In the genomic region with DNA sequence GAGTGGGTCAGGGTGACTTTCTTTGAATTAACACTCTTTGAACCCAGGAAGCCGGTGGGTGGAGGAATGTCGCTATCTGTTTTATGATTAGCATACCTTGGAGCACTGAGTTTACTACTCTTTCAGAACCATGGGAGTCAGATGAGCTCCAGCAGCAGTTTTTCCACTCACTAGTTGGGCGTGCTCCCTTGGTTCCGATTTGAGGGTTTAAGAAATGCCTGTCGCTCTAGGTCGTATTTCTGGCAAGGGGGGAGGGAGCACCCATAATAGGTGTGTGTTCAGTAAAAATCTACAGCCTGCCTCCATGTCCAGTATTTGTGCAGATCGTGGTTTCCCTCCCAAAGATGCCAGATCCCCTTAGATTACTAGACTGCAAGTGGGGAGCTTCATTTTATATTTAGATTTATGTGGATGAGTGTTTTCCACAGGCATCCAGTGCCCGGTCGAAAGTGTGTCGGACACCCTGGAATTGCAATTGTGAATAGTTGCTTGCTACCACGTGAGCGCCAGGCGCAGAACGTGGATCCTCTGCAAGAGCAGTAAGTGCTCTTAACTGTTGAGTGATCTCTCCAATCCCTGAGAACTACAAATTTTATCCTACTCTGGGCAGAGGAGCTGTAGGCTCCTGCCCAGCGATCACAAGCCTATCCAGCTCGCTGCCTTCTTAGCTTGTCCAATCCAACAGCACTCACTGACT, we compare ENCODE assay signal across 8 mouse cellular contexts. TPM values are rescaled to one million over a fixed set of nuclear protein-coding genes. Genes with fewer than 3 reads are reported as not detected.
DNase-seq lines count a peak whose midpoint lies in the region; ATAC-seq and TF ChIP-seq lines count a peak whose summit lies in the region.

No protein-coding gene starts in this region.

- no peak for TF ChIP-seq CTCF in E14TG2a.4 (conservative IDR thresholded peaks at IDR 0.05; ENCODE audit: low read length)

- H3K4me3 ChIP-seq in E14TG2a.4 (replicated peaks; ENCODE audit: low read length) = peak overlapping the region; percentile 99
- peak overlapping the region; percentile 86 for H3K4me3 ChIP-seq in heart, embryonic 15.5 days
- H3K4me3 ChIP-seq in liver, embryonic 13.5 days (replicated peaks) = peak overlapping the region; percentile 88

- peaks cover 22% of the 10 kb centered on the region for H3K9me3 ChIP-seq in E14TG2a.4 (ENCODE audit: low read length)
- no peaks in the 10 kb centered on the region for H3K9me3 ChIP-seq in heart, embryonic 15.5 days (replicated peaks)
- H3K9me3 ChIP-seq in liver, embryonic 13.5 days (replicated peaks) = no peaks in the 10 kb centered on the region

- WGBS in heart, embryonic 15.5 days = 9% methylated on average over 16 of the region's 16 CpGs
- WGBS in liver, embryonic 13.5 days (ENCODE audit: insufficient replicate concordance) = 12% methylated on average over 16 of the region's 16 CpGs

- H3K27ac ChIP-seq in heart, embryonic 15.5 days = peak overlapping the region; percentile 80
- H3K27ac ChIP-seq in liver, embryonic 13.5 days = peak overlapping the region; percentile 35; the same call in 1 of the 2 replicates

- peaks cover 34% of the 10 kb centered on the region for H3K36me3 ChIP-seq in E14TG2a.4 (ENCODE audit: insufficient read depth, low read length)
- H3K36me3 ChIP-seq in heart, embryonic 15.5 days = peaks cover 25% of the 10 kb centered on the region
- peaks cover 29% of the 10 kb centered on the region for H3K36me3 ChIP-seq in liver, embryonic 13.5 days

- H3K4me1 ChIP-seq in E14TG2a.4 (replicated peaks; ENCODE audit: low read depth, low read length) = peaks cover 22% of the 10 kb centered on the region
- peaks cover 15% of the 10 kb centered on the region for H3K4me1 ChIP-seq in heart, embryonic 15.5 days (replicated peaks)
- peaks cover 27% of the 10 kb centered on the region for H3K4me1 ChIP-seq in liver, embryonic 13.5 days (replicated peaks)

- no peaks in the 10 kb centered on the region for H3K27me3 ChIP-seq in E14TG2a.4 (ENCODE audit: insufficient read depth, low read length)
- H3K27me3 ChIP-seq in heart, embryonic 15.5 days = no peaks in the 10 kb centered on the region
- H3K27me3 ChIP-seq in liver, embryonic 13.5 days = no peaks in the 10 kb centered on the region

- ATAC-seq in heart, embryonic 15.5 days (replicated peaks; ENCODE audit: insufficient number of reproducible peaks, insufficient read depth, low FRiP score, low read depth) = no peak; the same call in 1 of the 2 replicates
- ATAC-seq in liver, embryonic 13.5 days (ENCODE audit: low read depth) = no peak; the same call in 1 of the 2 replicates

- peak overlapping the region; percentile 94 for H3K9ac ChIP-seq in heart, embryonic 15.5 days
- peak overlapping the region; percentile 91 for H3K9ac ChIP-seq in liver, embryonic 13.5 days

- peak; percentile 58 for DNase-seq in cerebellum, adult 9-10 months
- no peak for DNase-seq in cerebellum, postnatal 36 days
- no peak for DNase-seq in liver, embryonic 13.5 days
- DNase-seq in thymus, postnatal 25 days = peak; percentile 28
- DNase-seq in cerebellum, adult 11-12 months = no peak
- DNase-seq in cerebellum, postnatal 25 days = no peak

- peak overlapping the region; percentile 83 for H3K4me2 ChIP-seq in heart, embryonic 15.5 days
- peak overlapping the region; percentile 87 for H3K4me2 ChIP-seq in liver, embryonic 13.5 days

RNA-seq across cellular contexts. Expression of a gene that starts 0.5 kb away (rescaled TPM):
- 66.6 and 75.9 TPM in 2 replicates for polyA plus RNA-seq in heart, embryonic 15.5 days (2015; fragmentation: Nextera tagmentation; extraction: Ambion mirVana)
- polyA plus RNA-seq in liver, embryonic 13.5 days (2015; fragmentation: Nextera tagmentation; extraction: Ambion mirVana) = 71.1 and 75.5 TPM in 2 replicates

RNA-seq across cellular contexts. Expression of a gene that starts 18.7 kb away (rescaled TPM):
- polyA plus RNA-seq in heart, embryonic 15.5 days (2015; fragmentation: Nextera tagmentation; extraction: Ambion mirVana) = 16.9 and 24.3 TPM in 2 replicates
- polyA plus RNA-seq in liver, embryonic 13.5 days (2015; fragmentation: Nextera tagmentation; extraction: Ambion mirVana) = 3.7 and 4.8 TPM in 2 replicates

RNA-seq across cellular contexts. Expression of a gene that starts 37.1 kb away (rescaled TPM):
- 440 and 469 TPM in 2 replicates for polyA plus RNA-seq in heart, embryonic 15.5 days (2015; fragmentation: Nextera tagmentation; extraction: Ambion mirVana)
- 413 and 466 TPM in 2 replicates for polyA plus RNA-seq in liver, embryonic 13.5 days (2015; fragmentation: Nextera tagmentation; extraction: Ambion mirVana)

RNA-seq across cellular contexts. Expression of a gene that starts 50.2 kb away (rescaled TPM):
- 47.1 and 50.5 TPM in 2 replicates for polyA plus RNA-seq in heart, embryonic 15.5 days (2015; fragmentation: Nextera tagmentation; extraction: Ambion mirVana)
- 27.0 and 27.9 TPM in 2 replicates for polyA plus RNA-seq in liver, embryonic 13.5 days (2015; fragmentation: Nextera tagmentation; extraction: Ambion mirVana)

Comparison
In these comparisons a context has a peak if more than half of its experiments do, and no peak if none do; other contexts are left out.
1. DNase-seq: peak in cerebellum, adult 9-10 months (single experiment) and thymus, postnatal 25 days (single experiment); none in cerebellum, postnatal 36 days (0 of 2), liver, embryonic 13.5 days (single experiment), cerebellum, adult 11-12 months (single experiment) and cerebellum, postnatal 25 days (0 of 2).
2. Peak in every context shown above with its lines, with median percentiles within 50 percentile points of each other: H3K4me3 ChIP-seq.